Mouse (Mus musculus) adrenal gland, adult (tissue): ENCODE data around the gene Dgki.
A peak's percentile ranks its signal among the peaks of the same experiment; 100 is the strongest.

ENCODE experiments used
- DNase-seq, 2 experiments: peaks; one replicate each; pipeline ENCODE4 v3.0.0; 2022 to 2023; ENCODE audit warnings: low spot score in 1 of 2; ENCODE audit not compliant: inconsistent age in 2 of 2

Gene Dgki

DNA sequence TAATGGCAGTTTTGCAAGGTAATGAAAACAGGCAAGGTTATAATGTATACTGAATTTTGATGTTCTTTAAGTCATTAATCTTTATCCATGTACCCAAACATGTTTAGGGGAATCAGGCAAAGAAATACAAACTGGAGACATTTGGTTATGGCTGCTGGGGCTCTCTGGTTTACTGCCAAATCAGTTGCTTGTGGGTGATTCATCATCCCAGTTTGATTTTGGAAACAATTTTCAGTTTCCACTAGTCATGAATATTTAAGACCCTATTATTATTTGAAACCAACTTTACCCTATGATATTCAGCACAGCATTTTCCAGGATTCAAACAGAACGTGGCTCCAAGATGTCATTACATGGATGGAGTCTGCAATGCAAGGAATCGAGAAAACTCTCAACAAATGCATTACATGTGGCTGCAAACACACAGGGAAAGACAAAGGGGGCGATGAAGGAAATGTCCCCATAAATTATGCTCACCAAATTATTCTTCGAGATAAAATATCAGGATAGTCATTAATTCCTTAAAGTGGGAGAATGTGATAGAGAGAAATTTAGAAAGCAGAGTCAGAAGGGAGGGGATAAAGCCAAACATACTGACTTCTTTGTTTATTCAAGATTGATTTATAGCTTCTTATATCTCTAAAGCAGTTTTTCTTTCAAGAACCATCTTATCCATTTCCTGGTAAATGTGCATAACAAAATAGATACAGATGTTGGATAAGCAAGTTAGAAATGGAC, 481.5 kb downstream of the Dgki start:
- no peak for DNase-seq

DNA sequence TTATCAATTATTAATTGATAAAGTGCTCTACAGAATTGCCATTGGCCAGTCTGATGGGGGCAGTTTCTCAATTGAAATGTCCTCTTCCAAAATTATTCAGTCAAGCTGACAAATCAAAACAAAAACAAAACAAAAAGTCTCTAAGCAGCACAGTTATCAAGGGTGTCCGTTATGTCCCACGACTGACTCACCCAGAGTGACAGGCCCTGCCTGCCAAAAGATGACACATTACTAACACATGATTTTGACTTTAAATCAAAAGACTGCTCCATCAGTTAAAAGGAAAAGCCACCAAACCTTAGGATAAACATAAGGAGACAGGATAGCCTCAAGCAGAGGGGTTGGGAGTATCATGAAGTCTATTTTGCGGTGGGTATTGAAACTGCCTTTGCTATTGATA, 483.3 kb downstream of the Dgki start:
- DNase-seq: peak in 1 of 2 experiments; percentile 69

DNA sequence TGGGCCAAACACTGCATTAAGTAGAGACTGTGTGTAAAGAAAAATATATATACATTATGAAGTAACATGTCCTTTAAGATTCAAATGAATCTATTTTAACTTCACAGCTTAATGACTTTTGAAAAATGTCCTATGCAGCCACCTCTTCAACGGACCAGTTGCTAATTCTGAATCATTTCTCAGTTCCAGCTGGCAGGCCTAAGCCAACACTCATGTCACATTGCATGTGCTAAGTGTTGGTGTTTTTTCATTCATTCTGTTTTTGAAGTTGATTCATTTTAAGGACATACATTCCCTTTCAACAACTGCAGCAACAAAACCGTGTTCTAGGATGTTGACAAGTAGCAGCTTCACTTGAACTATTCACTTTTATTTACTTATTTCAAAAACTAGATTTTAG, 484.0 kb downstream of the Dgki start:
- DNase-seq: no peak

DNA sequence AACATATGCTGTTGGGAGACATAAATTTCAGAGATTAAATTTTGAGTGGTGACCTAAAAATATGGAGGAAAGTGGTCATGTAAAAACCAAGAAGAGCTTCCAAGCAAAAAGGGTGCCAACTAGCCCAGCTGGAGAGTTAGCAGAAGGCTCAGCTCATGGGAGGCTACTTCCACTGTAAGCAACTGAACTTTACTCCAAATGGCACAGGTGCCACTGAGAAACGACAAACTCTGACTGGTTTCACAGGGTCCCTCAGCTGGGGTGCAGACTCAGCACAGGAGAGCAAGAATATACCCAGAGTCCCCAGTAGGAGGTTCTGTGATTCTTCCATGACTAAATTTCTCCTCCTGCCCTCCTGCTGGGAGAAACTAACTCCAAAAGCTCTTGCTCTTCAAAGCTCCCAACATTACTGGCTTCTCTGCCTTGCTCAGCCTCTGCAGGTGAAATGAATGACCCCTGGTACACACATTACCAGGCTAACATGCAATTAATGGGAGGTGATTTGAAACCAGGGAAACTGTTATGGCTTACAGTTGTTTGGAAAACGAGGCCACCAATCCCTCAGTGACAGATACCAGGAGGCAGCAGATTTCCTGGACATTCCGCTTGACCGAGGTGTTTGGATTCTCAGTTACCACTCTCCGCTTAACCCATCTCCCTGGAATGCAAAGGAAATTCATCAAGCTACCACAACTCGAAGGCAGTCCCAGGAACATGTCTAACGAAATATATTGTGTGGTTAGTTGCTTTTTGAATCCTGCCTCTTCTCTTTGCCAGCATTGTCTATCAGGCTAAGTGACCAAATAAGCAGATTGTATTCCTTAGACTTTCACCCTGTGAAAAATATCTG, 487.1 kb downstream of the Dgki start:
- DNase-seq: no peak

DNA sequence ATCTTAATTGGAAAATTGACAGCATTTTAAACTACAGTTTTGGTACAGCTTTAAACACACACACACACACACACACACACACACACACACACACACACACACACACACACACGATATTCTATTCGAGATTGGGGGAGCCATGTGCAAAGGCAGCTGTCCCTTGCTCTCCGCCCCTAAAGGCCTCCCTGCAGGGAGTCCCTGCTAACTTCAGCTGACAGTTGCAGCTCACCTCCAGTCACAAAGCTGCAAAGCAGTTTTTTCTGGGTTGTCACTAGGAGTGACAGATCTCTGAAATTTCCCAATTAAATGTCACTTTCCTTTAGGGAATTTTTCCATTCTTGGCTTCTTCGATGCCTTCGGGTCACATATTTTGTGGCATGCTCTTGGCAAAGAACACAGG, 489.5 kb downstream of the Dgki start:
- DNase-seq: no peak

DNA sequence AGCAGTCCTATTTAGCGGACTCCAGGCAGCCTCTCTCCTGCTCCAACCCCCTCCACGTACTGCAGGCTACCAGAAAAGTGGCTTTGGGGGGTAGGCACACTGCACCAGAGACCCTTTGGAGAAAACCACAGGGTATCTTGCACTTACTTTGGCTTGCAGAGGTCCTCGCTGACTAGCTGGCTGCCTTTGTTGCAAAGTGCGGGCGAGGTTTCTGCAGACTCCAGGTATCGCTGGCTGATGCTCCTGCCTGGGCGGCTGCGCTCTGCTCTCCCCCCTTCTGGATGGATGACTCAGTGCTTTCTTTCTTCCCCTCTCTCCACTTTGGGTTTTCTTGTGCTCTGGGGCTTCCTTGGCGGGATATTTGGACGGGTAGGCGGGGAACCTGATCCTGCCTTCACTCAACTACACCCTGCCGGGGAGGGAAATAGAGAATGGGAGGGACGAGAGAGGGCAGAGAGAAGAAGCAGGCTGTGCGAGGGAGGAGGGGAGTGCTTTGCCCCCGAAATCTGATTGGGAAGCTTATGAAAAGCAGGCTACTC, 490.2 kb downstream of the Dgki start, which contains the start of gene Ptn:
Ptn (minus strand) TSS at position 474 of the 539 bp plus-strand sequence.
- DNase-seq: peak; percentile 45 to 84

DNA sequence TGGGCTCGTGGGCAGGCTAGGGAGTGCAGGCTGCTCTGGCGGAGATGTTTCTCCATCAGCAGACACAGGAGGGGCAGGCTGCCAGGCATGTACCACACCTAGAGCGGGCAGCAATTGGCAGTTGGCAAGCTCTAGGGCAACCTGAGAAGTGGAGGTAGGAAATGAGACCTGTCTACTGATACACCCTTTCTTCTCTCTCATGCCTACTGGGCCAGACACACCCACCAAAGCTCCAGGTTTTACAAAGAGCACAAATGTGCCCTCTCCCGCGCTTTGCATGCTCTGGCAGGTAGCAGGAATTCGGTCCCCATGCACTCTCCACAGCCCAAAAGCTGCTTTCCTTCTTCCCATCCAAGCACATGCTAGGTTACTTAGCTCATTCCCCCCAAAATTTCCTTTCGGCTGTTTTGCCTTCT, 490.7 kb downstream of the Dgki start:
- DNase-seq: peak in 1 of 2 experiments; percentile 71

DNA sequence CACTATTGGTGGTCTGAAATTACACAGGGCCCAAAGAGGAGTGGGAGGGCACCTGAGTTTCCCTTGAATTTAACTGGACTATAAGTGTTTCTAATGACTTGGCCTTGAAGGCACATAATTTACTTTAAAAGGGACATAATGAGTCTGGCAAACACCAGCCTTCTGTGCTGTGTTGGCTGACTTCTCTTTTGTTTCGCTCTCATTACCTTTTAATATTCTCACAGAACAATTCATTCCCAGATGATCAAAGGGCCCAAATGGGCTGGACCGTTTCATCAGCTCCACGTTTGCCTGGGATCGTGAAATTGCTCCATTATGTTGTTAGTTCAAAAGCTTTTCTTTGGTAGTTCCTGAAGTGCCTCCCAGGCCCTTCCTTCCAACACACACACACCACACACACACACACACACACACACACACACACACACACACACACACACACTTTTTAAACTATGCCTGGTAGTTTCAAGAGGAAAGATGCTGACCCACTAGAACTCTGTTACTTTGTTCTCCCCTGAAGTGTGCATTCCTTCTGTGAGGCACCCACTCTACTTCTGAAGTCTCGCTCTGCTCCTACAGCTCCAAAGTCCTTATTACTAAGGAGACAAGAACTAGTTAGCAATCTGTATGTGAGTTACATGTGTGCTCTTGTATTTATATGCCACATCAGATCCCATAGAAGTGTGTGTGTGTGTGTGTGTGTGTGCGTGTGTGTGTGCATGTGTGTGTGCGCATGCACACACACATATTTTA, 491.5 kb downstream of the Dgki start:
- peak in 1 of 2 experiments; percentile 43 for DNase-seq

DNA sequence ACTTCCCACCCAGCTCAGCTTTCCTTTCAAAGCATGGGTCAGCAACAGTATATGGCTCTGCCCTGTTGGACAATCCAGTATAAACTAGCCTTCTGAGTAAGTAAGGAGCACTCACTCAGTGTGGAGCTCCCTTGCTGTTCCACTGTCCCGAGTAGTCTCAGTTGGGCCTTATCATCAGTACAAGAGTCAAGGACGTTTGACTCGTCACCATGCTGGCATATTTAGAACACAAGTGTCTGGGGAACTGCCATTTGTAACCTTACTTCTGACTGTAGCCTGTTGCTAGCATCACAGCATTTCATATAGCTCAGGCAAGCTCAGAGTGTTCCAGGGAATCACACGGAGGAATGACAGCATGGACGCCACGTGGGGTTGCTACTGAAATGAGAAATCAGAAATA, 493.1 kb downstream of the Dgki start:
- DNase-seq: peak; percentile 62 to 81

DNA sequence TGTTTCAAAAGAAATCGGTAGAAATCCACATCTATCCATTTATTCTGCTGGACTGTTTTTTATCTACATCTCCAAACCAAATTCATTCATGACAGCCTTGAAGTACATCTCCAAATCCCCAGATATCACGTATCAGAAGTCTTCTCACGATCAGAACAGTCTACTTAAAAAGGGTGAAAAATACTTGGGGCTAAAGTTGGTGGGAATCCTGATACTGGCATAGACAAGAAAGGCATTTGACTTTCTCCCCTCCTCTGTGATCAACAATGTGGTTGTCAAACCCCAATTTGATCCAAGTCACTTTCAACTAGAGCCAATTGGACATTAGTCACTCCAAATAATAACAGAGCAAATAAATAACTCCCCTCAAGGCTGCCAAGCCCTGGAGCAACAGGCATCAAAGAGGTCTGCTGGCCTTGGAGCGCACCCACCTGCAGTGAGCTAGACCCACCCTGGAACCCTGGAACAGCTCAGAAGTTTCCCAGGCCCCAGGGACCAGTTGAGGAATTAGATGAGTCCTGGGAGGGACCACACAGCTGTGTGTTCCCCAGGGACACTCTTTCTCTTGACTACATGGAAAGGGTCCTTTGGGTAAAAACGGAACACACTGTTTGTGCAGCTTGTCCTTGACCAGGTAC, 499.6 kb downstream of the Dgki start:
- DNase-seq: peak; percentile 50 to 75

DNA sequence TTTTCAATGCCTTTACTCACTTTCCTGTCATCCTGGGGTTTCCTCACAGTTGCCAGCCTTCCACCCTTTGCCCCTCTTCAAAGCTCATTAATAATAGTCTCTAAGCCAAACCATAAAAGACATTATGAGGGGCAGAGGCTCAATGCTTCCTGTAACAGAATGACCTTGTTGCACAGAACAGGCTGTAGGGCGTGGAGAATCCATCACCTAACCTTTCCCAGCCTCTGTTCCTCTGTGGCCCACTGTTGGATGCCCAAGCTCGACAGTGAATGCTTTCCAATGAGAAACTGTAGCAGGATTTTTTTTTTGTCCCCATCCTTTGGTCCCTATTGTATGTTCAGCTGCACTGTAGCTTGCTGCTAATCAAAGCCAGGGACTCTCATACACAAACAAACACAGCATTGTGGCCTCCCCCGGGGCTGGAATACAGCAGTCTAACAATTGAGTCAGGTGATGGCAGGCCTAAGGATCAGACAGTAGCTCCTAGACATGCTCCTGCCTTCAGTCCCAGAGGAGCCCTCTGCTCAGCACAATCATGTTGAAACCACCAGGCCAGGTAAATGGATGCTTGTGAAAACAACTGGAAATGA, 502.8 kb downstream of the Dgki start:
- no peak for DNase-seq
